Mouse (Mus musculus) T-cell, adult 2 months (primary cell): Measurements from ENCODE around the gene Jsrp1.

ENCODE experiments used
- DNase-seq: peaks from one replicate; pipeline ENCODE4 v3.0.0; 2022; ENCODE audit warnings: low spot score

The Jsrp1 gene

GRCm38 (mm10) chr10:80808985-80809632 lies 4.2 kb downstream of the Jsrp1 start:
- no peak for DNase-seq

- no peak for DNase-seq
Observed at GRCm38 (mm10) chr10:80808099-80808984, 5.0 kb downstream of the Jsrp1 start.

GRCm38 (mm10) chr10:80807057-80807627 lies 6.2 kb downstream of the Jsrp1 start:
- DNase-seq, result peak; percentile 32

GRCm38 (mm10) chr10:80806341-80807056 lies 6.8 kb downstream of the Jsrp1 start:
- DNase-seq, result no peak

GRCm38 (mm10) chr10:80805925-80806324 lies 7.4 kb downstream of the Jsrp1 start:
- DNase-seq, result peak; percentile 66

- no peak for DNase-seq
Observed at GRCm38 (mm10) chr10:80805322-80805721, 8.0 kb downstream of the Jsrp1 start.

GRCm38 (mm10) chr10:80804916-80805315 lies 8.4 kb downstream of the Jsrp1 start, which contains the start of gene Amh:
Amh (plus strand) TSS chr10:80805243.
- no peak for DNase-seq

- DNase-seq, result no peak
Observed at GRCm38 (mm10) chr10:80804340-80804739, 9.0 kb downstream of the Jsrp1 start.

- DNase-seq, result no peak
Observed at GRCm38 (mm10) chr10:80802996-80803395, 10.3 kb downstream of the Jsrp1 start.

- DNase-seq, result no peak
Observed at GRCm38 (mm10) chr10:80802204-80802912, 10.9 kb downstream of the Jsrp1 start.

- no peak for DNase-seq
Observed at GRCm38 (mm10) chr10:80799070-80799566, 14.2 kb downstream of the Jsrp1 start.

- peak; percentile 97 for DNase-seq
Observed at GRCm38 (mm10) chr10:80798150-80799006, 14.9 kb downstream of the Jsrp1 start, which contains the start of the genes Sf3a2 and Plekhj1. Sf3a2 (plus strand) TSS chr10:80798198. Plekhj1 (minus strand) TSS chr10:80798626.

GRCm38 (mm10) chr10:80797186-80798149 lies 15.8 kb downstream of the Jsrp1 start:
- no peak for DNase-seq

- no peak for DNase-seq
Observed at GRCm38 (mm10) chr10:80796307-80796848, 16.9 kb downstream of the Jsrp1 start.

GRCm38 (mm10) chr10:80794750-80795149 lies 18.5 kb downstream of the Jsrp1 start:
- no peak for DNase-seq

GRCm38 (mm10) chr10:80793803-80794202 lies 19.5 kb downstream of the Jsrp1 start:
- no peak for DNase-seq

GRCm38 (mm10) chr10:80793033-80793784 lies 20.1 kb downstream of the Jsrp1 start:
- DNase-seq, result no peak
